Mouse (Mus musculus) thymus, adult 2 months (tissue): ENCODE measurements around the gene Armc5.

Experiments
- CTCF ChIP-seq: fragments of 200-500 bp; IDR thresholded peaks from 2 replicates; pipeline ENCODE4 v1.5.1; 2012; ENCODE audit warnings: mild to moderate bottlenecking, control low read depth, low read length, moderate library complexity, borderline replicate concordance; ENCODE audit not compliant: control insufficient read depth, poor library complexity, insufficient read depth; ENCODE audit errors: extremely low read depth
- POLR2A ChIP-seq: fragments of 200-500 bp; IDR thresholded peaks from 2 replicates; pipeline ENCODE4 v1.6.1; 2012; ENCODE audit warnings: mild to moderate bottlenecking, low read length, control low read depth, moderate library complexity; ENCODE audit not compliant: control insufficient read depth, poor library complexity, insufficient read depth; ENCODE audit errors: extremely low read depth

GRCm38 (mm10) chr7:128247443-128247842 lies 10.3 kb downstream of the Armc5 start:
- TF ChIP-seq POLR2A (no peak), CTCF (no peak)
